Mouse (Mus musculus) ovary, postnatal 36 days (tissue): ENCODE measurements around the gene Copa.

Source experiments
- DNase-seq: peaks from one replicate; pipeline ENCODE4 v3.0.0; 2022; ENCODE audit warnings: low spot score, mixed read lengths

Copa gene

DNA sequence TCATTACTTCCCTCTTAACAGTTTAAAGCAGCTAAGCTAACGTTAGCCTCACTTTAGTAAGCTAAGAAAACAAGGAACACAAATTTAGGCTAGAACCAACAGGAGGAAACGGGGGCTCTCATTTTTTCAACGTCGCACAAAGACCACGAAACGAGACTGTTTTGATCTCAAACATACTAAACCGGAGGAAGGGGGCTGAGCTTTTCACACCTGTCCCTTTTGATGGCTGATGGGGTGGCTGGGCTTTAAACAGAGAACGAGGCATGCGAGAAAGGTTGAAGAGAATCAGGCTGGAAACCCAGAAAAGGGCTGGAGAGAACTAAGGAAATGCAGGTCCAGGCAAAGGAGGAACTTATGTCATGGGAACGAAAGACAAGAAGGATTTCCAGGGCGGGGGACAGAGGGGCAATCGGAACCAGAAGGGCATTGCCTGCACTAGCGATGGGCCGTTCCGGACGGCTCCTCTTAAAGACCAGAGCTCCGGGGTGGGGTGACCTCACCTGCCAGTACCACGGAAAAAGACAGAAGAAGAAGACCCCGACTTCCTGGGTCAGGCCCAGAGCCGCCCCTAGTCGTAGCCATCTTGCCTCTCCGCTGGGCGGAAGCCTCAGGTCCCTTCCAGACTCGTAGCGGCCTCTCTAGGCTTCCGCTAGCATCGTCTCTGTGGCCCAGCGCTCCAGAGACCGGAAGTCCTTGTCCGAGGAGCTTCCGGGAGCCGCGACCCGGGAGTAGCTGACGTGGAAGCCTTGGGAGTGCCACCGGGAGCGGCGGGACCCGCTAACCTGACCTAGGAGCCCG lies at the start of gene Copa, which contains the start of gene Ncstn:
Gene Copa (plus strand): TSS at position 429 of the 798 bp plus-strand sequence.
Gene Ncstn (minus strand): TSS at position 695 of the 798 bp plus-strand sequence.
- DNase-seq = peak; percentile 91

DNA sequence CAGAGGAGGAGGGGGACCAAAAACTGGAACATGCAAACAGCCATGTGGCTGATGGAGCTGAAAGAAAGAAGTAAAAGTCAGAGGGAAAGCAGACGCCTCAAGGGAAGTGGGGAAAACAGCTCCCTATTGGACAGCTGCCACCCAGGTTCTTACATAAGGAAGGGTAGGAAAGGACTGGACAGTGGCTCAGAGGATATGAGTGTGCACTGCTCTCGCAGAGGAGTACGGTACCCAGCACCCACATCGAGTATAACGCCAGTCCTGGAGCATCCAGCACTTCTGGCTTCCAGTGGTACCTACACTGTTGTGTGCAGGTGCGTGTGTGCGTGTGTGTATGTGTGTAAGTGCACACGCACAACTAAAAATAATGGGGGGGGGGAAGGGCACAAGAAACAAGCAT lies 35.9 kb upstream of the Copa start:
- no peak for DNase-seq

DNA sequence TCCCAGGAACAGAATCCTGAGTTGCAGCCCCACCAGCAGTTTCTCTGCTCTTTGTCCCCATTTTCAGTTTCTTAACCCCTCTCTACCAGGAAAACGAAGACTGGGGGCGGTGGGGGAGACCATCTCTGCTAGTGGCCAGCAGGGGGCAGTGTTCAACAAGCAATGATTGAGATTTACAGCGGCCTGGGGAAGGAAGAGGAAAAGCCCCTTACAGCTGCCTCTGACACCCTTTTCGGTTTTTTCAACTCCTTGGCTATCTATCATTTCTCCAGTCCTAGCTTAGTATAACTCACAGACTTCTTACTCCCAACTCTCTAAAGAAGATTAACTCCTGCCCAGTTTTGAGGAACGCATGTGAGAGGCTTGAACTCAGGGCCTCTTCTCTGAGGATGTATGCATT lies 35.4 kb upstream of the Copa start:
- peak; percentile 61 for DNase-seq

DNA sequence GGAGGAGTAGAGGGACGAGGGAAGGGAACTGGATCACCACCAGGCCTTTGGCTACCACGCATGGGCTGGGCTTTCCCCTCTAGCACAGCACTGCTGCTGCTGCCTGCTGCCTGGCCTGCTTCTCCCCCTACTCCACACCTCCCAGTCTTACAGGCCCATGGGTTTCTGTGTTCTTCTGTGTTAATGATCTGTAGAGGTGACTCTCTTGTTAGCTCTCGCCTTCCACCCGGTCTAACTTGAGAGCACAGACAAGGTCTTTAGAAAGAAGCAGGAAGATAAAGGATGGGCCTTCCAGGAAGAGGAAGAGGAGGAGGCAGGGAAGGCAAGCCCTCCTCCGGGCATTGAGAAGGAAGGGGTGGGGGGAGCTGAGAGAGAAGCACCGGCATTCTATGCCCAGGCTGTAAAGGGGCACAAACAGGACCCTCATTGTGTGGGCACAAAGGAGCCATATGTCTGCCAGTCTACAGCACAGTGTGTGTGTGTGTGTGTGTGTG lies 34.0 kb upstream of the Copa start:
- DNase-seq = no peak

DNA sequence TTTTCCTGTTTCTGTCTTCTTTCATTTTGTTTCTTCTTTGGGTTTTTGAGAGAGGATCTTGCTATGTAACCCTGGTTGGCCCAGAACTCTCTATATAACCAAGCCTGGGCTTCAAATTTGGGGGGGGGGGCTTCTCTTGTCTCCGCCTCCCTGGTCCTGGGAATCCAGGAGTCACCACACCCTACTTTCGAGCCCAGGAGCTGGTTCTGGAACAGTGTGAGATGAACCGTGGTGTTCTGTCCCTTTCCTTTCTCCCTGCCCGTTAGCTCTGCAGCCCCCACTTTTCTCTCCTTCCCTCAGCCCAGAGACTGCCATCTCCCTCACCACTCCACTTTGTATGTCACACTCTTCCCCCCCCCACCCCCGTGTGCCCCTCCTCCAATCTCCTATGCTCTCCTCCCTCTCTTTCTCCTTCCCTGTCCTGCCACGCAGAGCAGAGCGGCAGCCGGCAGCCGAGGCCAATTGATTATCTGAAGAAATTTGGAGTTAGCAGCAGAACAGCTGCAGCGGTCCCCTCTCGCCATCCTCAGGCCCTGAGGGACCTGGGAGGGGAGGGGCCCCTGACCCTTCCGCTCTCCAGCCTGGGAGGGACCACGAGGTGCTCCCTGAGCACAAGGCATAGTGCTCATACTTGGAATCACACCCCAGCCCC lies 33.1 kb upstream of the Copa start:
- DNase-seq = no peak

DNA sequence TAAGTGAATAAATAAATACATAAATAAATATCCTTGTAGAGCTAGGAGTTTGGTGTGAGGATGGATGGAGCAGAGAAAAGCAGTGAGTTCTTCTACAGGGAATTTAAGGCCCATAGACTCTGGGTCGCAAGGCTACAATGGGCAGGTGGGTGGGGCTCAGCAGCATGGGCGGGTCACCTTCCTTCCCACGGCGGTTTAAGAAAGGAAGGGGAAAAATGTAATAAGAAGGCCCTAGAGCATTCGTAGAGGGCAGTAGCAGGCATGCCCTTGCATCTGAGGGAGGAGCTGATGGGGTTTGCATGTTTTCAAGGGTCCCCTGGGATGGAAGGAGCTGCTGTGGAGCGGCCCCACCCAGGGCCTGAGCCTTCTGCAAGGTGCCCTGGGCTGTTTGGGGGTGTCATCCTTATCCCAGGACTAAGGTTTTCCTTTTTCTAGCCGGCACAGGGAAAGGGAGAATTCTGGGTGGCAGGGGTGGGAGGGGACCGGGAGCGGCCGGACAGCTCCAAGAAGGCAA lies 29.5 kb upstream of the Copa start:
- no peak for DNase-seq

DNA sequence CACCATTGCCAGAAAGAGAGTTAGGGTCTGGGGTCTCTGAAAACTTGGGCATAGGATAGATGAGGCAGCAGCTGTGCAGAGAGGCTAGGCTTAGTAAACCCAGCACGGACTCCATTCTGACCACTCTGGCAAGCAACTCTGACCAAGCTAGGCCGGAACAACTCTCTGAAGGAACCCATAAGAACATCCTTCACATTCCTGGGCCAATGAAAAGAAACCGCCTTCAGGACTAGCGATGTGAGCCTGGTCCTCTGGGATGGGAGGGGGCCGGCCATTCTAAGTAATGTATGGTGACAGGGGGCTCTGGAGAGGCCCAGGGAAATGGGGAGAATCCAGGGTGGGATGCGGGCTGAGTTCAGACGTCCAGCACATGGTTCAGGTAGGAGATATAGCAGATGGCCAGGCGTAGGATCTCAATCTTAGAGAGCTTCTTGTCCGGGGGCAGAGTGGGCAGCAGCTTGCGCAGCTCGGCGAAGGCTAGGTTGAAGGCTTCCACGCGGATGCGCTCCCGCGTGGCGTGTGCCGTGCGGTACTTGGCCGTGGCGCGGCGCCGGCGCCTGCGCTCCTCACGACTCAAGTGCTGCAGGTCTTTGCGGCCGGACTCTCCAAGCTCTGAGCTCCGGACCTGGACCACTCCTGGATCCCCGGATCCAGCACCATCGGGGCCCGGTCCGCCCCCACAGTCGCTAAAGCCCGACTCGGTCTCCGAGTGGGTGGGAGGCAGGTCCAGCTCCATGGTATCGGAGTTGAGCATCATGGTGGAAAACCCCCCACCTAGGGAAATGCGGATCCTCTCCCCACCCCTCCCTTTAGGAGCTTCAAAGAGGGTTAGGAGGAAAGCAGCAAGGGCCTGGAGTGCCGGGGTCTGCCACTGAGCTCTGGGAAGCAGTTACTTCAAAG lies 28.5 kb upstream of the Copa start:
- no peak for DNase-seq

DNA sequence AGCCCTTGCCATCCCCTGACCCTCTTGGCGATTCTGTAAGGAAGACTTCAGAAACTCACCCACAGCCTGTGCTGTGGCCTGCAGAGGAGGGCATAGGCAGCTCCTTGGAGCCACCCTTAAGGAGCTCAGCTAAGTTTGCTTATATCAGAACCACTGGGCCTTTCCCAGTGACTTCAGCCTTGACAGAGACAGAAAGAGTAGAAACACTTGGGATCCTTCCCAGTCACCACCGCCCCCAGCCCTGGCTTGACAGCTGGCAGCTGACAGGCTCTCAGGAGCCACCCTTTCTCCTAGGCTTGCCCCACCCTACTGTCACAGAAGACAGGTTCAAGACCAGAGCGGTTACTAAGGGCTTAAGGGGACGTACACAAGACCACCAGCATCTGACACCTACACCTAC lies 26.1 kb upstream of the Copa start:
- no peak for DNase-seq

DNA sequence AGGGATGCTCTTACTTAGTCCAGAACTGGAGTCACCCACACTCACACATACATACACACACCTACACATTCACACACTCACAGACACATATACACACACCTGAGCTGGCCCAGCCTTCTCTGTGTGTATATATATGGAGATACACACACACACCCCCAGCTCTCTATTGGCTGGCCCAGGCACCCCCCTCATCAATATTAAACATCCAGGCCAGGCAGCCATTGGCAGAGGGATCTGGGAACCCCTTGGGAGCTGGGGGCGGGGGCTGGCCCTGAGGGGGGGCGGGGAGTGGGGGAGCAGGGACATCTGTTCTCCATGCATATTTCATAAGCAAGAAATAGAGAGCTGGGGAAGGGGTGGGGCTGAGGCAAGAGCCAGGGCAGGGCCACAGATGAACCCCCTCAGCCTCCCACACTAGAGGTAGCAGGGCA lies 24.8 kb upstream of the Copa start, which contains the start of gene Nhlh1:
Gene Nhlh1 (minus strand): TSS at position 83 of the 431 bp plus-strand sequence.
- no peak for DNase-seq

DNA sequence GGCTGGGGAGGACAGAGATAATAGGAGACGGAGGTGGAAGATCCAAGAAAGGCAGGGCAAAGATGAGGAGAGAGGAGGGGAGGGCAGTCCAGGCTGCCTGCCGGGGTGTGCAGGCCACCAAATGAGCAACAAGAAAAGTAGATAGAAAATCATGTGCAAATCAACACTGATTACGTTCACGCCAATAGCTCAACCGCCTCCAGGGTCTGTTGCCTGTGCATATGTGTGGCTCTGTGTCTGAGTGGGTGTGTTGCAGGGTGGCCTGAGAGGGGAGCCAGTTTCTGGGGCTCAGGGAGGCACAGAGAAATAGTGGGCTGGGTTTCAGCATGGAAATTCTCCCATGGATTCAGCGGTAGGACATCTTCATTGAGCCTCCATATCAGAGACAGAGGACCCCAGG lies 24.0 kb upstream of the Copa start:
- no peak for DNase-seq

DNA sequence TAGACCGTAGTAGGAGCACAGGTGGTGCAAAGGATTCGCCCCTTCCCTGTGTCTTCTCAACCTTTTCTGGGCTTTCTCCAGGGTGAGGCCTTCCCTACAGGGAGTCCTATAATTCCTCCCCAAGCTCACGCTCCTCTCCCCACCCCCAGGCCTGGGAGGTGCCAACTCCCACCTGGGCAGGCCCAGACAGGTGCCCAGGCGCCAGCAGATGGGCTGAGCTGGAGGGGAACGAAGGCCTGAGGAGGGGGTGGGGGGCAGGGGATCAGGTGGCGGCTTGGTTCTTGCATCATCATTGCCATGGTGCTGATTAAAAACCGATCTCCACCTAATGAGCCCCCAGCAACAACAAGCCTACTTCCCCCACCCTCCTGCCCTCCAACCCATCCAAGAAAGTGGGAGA lies 23.5 kb upstream of the Copa start:
- DNase-seq = no peak

DNA sequence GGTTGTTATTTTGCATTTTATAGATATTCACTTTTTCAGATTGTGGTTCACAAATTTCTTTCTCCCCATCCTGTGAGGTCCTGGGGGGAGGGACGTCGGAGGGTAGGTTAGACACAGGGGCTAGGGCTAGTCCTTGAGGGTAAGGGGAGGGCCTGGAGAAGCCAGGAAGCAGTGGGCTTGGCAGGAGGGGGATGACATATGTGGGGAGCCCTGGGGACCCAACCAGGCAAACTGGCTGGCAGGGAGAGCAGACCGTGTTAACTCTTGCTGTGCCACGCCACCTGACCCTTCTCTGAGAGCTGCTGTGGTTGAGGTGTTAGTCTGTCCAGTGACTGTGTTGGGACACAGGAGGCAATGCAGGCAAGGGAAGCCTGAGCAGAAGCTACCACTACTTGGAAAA lies 21.7 kb upstream of the Copa start:
- no peak for DNase-seq

DNA sequence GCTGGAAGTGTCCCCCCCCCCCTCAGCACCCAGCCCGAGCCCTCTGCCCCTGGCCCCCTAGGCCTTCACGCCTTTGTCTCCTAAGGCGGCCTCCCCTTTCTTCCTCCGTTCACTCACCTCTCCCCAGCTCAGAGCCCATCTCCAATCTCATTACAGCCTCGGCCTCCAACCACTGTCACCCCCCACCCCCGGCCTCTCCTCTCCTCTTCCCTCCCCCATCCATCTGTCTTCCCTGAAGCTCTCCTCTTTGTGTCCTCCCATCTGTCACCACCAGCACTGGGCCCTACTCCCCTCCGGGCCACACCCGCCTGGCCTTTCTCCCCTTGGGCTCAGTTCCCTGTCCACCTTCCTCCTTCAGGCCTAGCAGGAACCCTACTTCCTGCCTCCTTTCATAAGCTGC lies 21.1 kb upstream of the Copa start:
- DNase-seq = no peak

DNA sequence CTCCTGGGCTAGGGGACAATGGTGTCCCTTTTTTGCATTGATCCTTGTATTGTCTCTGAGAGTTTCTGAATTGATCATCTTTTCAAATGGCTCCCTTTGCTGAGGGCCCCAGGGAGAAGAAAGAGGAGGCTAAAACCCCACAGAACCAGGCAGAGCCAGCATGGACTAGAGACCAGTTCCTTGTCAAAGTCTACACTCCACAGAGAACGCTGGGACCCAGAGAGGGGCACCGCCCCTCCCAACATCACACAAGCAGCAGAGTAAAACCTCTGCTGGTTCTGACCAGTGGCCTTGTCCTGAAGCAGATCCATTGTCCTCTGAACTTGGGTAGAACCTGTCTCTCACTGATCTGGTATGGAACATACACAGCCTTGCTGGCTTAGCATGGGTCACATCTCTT lies 20.2 kb upstream of the Copa start:
- DNase-seq = no peak

DNA sequence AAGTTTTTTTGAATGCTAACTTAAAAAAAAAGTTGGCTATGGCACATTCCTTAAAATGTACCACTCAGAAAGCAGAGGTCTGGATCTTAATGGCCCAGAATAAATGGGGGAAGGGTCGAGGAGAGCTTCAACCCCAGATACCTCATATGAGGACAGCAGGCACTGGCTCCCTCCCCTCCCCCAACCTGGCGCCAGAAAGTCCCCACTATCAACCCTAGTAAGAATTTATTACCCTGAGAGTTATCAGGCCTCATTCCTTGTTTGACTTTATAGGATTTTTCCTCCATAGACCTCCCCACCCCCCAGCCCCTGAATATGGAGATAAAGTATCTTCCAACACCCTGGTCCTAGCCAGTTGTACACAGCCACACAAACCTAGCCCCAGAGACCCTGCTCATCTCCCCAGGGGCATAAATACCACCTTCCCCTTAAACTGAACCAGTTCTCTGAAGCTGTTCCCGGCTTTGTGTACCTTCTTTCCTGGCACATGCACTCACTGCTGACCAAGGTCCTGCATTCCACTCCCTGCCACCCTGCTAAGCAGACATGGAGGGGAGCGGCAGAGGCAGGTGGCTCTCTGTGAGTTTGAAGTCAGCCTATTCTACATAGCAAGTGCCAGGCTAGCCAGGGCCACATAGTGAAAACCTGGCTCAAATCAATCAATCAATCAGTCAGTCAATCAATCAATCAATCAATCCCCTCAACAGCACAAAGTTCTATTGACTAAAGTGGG lies 18.9 kb upstream of the Copa start:
- no peak for DNase-seq

DNA sequence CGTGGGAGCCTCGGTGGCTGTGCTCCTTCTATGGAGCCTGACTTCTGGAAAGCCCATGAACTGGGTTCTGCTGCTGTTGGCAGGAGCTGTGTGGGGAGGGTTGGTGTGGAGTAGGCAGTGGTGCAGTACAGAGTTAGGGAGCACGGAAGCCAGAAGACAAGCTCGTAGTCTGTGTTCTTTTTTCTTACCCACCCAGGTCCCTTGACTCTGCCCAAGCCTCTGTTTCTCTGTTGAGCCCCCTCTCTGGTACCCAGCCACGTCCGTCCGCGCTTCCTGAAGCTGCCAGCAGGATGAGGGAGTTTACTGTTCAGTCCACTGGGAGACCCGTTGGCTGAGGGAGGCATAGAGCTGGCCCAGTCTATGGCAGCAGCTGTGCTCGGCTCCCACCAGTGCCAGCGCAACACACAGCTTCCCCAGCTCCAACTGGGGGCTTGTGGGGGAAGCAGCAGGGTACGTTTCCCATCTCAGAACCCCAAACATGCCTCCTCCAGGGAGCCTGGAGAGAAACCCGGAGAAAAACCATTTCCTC lies 17.7 kb upstream of the Copa start:
- no peak for DNase-seq

DNA sequence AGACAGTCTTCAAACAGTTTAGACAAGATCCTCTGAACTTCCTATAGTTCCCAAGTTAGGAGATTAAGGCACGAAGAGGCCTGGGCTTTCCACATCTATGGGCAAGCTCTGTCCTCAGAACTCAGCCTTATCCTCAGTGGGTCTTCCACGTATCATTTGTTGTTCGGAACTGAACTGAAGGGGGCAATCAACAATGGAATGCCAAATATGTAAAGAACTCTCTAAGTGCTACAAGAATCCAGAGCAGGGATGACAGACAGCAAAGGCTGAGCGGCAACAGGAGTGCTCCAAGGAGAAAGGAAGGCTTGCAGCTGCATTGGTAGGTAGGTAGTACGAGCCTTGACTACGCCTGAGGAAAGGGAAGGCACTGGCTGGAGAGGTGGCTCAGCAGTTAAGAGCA lies 12.1 kb upstream of the Copa start:
- no peak for DNase-seq

DNA sequence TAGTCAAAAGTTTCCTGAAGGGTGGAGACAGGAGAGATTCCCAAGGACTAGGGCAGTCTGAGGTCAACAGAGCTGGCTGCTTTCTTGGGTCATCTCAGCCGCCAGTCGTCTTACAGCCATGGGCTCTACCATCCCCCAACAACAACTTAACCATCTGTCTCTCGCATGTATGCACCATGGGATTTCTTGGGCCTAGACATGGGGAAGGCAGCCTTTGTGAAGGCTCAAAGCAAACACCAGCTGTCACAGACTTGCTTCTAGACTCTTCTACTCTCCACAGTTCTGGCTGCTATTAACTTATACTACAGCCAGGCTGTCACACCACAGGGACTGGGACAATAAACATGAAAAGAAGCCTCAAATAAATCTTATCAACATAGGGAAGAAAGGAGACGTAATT lies 10.8 kb upstream of the Copa start:
- no peak for DNase-seq

DNA sequence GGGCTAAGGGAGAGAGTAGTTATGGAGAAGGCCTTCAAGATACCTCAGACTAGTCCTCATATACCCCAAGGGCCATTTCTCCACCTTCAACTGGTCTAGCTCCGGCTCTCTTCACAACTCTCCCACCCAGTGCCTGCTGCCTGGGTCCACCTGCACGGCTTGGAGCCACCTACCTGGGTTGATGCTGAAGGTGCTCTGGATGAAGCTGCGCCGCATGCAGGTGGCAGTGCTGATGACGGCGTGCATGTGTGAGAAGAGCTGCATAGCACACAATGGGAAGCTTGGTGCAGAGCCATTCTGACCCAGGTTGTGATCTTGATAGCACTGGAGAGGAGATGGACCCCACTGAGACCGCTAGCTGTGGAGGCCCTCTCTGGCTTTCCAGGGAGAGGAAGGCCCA lies 9.7 kb upstream of the Copa start:
- DNase-seq = no peak

DNA sequence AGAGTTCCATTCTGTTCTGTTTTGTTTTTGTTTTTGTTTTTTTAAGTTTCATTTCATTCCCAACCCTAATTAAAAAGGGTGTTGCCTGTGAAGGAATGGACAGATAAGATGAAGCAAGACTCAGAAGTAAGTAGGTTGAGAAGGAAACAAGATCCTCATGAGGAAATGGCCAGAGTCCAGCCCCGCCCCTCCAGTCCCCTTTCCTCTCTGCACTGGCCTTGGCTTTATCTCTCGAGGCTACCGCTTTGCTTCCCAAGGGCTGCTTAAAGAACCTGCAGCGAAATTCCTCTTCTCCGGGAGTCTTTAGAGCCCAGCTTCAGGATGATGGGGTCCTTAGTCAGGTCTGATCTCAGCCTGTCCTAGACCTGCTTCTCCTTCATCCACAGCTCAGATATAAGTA lies 4.3 kb upstream of the Copa start:
- DNase-seq = peak; percentile 45

DNA sequence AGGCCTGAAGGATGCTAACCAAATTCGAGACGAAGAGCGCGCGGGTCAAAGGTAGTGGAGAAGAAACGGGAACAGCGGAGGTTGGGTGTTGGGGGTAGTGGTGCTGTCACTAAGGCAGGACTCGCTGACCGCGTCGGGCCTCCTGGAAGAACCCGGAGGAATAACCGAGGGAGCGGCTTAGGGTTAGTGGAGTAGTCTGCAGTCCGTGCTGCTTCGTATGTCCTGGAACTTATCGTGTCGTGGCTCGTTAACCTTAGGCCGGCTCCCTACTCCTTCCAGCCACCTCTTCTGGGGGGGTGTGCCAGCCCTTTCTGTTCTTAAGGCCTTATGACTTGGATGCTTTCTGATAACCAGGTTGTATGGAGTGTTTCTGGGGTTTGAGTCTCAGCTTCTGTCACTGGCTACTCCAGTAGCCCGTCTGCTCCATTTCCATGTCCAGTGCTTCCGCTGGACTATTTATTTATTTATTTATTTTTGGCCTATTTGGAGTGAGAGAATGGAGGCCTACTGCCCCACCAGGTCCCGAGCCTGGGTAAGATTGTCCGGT lies 643 bp downstream of the Copa start:
- DNase-seq = no peak
